Mouse (Mus musculus): ENCODE data around the gene Fdxr.

DNA sequence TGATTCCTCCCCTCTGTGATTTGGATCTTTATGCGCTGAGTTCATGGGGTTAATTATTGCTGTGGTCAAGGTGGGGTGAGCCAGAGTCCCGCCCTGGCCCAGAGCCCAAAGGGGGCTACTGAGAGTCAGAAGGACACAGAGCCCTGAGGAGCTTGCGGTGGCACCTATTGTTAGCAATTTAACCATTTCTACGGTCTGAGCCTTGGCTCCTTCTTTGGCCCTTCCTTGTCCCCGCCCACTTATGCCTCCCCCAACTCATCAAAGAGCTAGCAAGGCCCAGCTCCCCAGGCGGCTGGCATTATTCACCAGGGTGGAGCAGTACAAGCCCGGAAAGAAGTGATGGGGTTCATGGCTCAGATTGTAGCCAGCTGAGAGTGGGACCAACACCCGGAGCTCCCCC is 30.0 kb upstream of the Fdxr start, which contains the start of gene Otop2:
- TF ChIP-seq CTCF (IDR thresholded peaks at IDR 0.05) = no peak
- TF ChIP-seq EP300 (IDR thresholded peaks at IDR 0.05) = no peak
